Mouse (Mus musculus) megakaryocyte, embryonic 14.5 days (primary cell): Measurements from ENCODE around the gene Ubxn2a. TPM values are rescaled to one million over a fixed set of nuclear protein-coding genes. Genes with fewer than 3 reads are reported as not detected.

ENCODE experiments used
- H3K27me3 ChIP-seq: replicated peaks from 2 replicates; pipeline ENCODE3; 2012; ENCODE audit warnings: inconsistent platforms
- H3K36me3 ChIP-seq: replicated peaks from 2 replicates; pipeline ENCODE3; 2012; ENCODE audit warnings: low read length, inconsistent platforms, mixed read lengths
- H3K4me1 ChIP-seq: 2 replicates; pipeline ENCODE4 v1.6.1; 2012; ENCODE audit warnings: inconsistent platforms
- H3K4me3 ChIP-seq: replicated peaks from 2 replicates; pipeline ENCODE3; 2012; ENCODE audit warnings: moderate library complexity, mild to moderate bottlenecking, inconsistent platforms
- H3K9me3 ChIP-seq: 2 replicates; pipeline ENCODE4 v1.6.1; 2012; ENCODE audit warnings: inconsistent platforms
- FLI1 ChIP-seq: IDR thresholded peaks from 2 replicates; pipeline ENCODE4 v1.6.1; 2012; ENCODE audit warnings: low read length, inconsistent platforms, mixed read lengths
- GATA1 ChIP-seq: IDR thresholded peaks from 3 replicates; pipeline ENCODE4 v1.6.1; 2012; ENCODE audit warnings: mixed read lengths, low read length, inconsistent platforms, borderline replicate concordance
- polyA plus RNA-seq: library from polyadenylated mRNA; stranded (reverse); fragments of >175 nt; gene quantifications from 2 replicates; pipeline ENCODE4 v1.2.3, GENCODE M21; 2012; ENCODE audit warnings: low replicate concordance; ENCODE audit not compliant: insufficient read depth

Gene Ubxn2a
- polyA plus RNA-seq, 1 experiment, result 10.4 TPM

DNA sequence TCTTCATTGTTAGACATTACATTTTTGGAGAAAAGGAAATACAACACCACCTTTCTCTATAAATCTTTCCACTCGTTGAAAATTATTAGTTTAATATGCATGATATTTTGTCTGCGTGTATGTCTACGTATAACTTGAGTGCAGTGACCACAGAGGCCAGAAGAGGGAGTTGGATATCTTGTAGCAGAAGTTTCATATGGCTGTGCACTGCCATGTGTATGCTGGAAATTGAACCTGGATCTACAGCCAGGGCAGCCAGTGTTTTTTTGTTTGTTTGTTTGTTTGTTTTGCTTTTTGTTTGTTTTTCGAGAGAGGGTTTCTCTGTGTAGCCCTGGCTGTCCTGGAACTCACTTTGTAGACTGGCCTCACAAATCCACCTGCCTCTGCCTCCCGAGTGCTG lies 28.5 kb downstream of the Ubxn2a start:
- Histone ChIP-seq H3K36me3 (peaks cover 71% of the 10 kb centered on the region), H3K4me3 (no peak overlapping the region), H3K9me3 (no peaks in the 10 kb centered on the region), H3K27me3 (no peaks in the 10 kb centered on the region), H3K4me1 (peaks cover 52% of the 10 kb centered on the region)
- TF ChIP-seq FLI1 (no peak), GATA1 (no peak)

DNA sequence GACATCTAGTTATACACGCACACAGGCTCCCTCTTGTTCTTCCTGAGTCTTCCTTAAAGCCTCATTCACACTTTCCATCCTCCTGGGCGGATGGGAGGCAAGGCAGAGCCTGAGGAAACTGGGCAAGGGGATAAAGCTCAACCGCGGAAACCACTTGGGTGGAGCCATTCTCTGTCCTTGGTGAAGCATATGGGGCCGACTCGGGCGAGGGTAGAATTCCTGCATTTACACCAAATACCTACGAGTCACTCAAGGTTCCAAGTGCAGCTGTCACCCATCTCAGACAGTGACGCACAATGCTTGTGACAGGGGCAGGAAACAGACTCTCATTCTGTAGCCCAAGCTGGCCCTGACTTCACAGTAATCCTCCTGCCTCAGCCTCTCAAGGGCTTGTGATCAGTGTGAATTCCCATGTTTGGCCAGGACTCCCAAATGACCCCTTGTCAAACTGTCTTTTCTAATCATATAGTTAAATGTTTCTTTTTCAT lies 29.2 kb downstream of the Ubxn2a start:
- peak overlapping the region; percentile 79 for H3K4me3 ChIP-seq
- no peaks in the 10 kb centered on the region for H3K9me3 ChIP-seq
- H3K4me1 ChIP-seq, result peaks cover 59% of the 10 kb centered on the region
- TF ChIP-seq FLI1 (peak; percentile 39; the same call in 1 of the 2 replicates), GATA1 (peak; percentile 59; the same call in 1 of the 3 replicates)
- peaks cover 64% of the 10 kb centered on the region for H3K36me3 ChIP-seq
- H3K27me3 ChIP-seq, result no peaks in the 10 kb centered on the region

DNA sequence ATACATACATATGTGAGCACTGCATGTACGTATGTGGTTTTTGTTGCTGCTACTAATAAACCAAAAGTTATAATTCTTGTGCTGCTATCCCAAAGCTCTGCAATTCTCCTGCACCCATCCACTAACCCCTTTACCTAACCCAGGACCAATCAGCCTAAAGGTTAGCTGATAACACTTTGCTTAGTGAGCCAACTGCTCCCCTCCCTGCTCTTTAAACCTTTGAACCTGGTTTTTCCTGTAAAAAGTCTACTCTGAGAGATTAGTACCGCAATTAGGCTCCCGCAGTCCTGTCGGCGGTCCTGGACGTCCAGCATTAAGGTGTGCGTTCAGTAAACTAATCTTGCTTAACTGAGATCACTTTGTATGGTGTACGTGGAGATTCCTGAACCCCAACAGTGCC lies 31.9 kb downstream of the Ubxn2a start:
- peaks cover 85% of the 10 kb centered on the region for H3K4me1 ChIP-seq

DNA sequence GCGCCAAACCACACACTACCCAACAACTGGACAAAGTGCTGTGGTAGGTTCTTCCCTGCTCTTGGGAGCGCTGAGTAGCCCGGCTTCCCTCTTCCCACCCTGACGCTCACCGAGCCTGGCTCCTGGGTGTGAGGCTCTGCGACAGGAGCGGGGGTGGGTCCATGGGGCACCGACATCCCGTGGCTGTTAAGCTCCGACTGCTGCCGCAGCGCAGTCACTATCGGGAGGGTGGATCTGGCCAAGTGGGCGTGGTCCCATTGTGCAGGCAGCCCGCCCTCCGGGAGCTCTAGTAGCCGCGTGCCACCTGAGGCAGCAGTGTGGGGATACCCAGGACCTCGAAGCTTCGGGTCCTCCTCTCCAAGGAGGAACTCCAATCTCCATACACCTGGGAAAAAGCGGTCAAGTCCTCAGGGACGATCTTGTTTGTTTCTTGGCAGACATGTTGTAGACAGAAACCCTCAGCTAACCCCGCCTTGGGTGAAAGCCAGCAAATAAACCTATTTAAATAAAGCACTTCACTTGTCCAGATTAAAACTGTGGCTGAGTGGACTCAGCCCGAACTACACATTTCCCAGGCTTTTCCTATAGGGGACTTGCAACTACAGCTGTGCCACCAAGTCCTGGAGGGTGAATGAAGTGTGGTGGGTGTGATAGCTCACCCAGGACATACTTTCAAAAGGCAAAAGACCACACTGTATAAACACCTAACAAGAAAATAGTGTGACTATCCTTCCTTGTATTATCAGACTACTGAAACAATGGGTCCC lies 33.2 kb downstream of the Ubxn2a start, which contains the start of gene Mfsd2b:
Mfsd2b (minus strand) TSS at position 199 of the 767 bp plus-strand sequence.
- peak within 1 kb of the TSS; percentile 96 for H3K4me3 ChIP-seq
- peak; percentile 97 for TF ChIP-seq GATA1
- no peak for TF ChIP-seq FLI1
- no peaks in the 10 kb centered on the region for H3K9me3 ChIP-seq
- H3K27me3 ChIP-seq, result no peaks in the 10 kb centered on the region
- peaks cover 98% of the 10 kb centered on the region for H3K4me1 ChIP-seq
- H3K36me3 ChIP-seq, result peaks cover 58% of the 10 kb centered on the region

More for the DNA sequence above, 31.9 kb downstream of the Ubxn2a start:
- Histone ChIP-seq H3K4me3 (no peak overlapping the region), H3K36me3 (peaks cover 58% of the 10 kb centered on the region), H3K9me3 (no peaks in the 10 kb centered on the region), H3K27me3 (no peaks in the 10 kb centered on the region)
- TF ChIP-seq FLI1 (no peak), GATA1 (no peak)

DNA sequence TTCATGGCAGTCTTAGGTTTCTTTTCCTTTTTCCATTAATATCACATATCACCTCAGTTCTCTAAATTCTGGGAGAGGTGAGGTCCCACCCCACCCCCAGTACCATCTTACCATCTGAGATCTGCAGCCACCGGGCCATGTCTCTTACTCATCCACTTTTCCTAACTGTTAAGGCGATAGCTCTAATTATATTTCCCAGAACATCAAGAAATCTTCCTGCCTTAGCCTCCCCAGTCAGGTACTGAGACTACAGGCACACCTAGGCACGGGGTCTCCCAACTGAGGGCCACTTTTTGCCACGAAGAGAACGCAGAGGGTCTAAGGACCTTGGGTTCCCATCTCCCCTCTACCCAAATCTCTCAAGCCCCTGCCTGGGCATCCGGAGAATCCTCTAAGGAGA lies 34.0 kb downstream of the Ubxn2a start:
- no peak for TF ChIP-seq GATA1
- no peak for TF ChIP-seq FLI1
- H3K4me3 ChIP-seq, result peak overlapping the region; percentile 96
- peaks cover 61% of the 10 kb centered on the region for H3K36me3 ChIP-seq
- no peaks in the 10 kb centered on the region for H3K9me3 ChIP-seq
- H3K4me1 ChIP-seq, result peaks cover 98% of the 10 kb centered on the region
- no peaks in the 10 kb centered on the region for H3K27me3 ChIP-seq

DNA sequence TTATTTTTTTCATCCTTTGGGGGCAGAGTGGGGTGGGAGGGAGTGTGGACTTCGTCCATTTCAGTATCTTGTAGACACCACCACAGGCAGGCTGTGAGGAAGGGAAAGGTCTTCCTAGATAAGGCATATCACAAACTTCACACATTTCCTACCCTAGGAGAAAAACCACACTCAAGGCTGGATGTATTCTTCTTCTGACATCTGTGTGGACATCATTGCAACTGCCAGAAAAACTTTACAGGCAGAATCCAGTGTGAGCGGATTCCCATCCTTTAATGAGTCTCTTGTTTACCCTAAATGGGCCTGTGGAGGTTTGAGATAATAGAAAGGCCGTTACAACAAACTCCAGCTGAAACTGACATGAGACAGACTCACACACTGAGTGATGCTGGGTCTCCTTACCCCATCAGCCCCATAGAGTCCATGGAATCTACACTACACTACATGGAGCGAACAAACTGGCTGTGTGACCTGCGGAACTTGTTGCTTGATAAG lies 34.5 kb downstream of the Ubxn2a start:
- peaks cover 98% of the 10 kb centered on the region for H3K4me1 ChIP-seq
- H3K27me3 ChIP-seq, result no peaks in the 10 kb centered on the region

DNA sequence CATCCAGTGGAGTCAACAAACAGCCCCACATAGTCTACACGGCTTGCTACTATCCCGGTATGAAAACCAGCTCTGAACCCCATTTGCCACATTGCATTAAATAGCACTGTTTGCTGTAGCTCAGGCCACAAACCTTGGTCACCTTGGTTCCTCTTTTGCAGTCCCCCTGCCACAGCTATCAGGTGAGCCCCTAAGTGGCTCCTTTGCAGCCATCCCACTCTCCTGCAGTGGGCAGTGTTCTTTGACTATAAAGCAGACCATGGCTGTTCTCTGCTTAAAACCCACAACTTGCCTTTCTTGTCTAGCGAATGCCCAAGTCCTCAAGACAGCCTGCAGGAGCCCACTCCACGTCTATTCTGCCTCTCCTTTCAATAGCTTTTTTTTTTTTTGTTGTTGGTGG lies 35.2 kb downstream of the Ubxn2a start:
- H3K4me1 ChIP-seq, result peaks cover 99% of the 10 kb centered on the region
- H3K4me3 ChIP-seq, result peak overlapping the region; percentile 96
- no peaks in the 10 kb centered on the region for H3K27me3 ChIP-seq
- H3K36me3 ChIP-seq, result peaks cover 68% of the 10 kb centered on the region
- TF ChIP-seq FLI1 (no peak), GATA1 (no peak)
- H3K9me3 ChIP-seq, result no peaks in the 10 kb centered on the region

More for the DNA sequence above, 34.5 kb downstream of the Ubxn2a start:
- TF ChIP-seq FLI1, result no peak
- TF ChIP-seq GATA1, result peak; percentile 93; the same call in 2 of the 3 replicates
- Histone ChIP-seq H3K9me3 (no peaks in the 10 kb centered on the region), H3K36me3 (peaks cover 61% of the 10 kb centered on the region), H3K4me3 (peak overlapping the region; percentile 96)

DNA sequence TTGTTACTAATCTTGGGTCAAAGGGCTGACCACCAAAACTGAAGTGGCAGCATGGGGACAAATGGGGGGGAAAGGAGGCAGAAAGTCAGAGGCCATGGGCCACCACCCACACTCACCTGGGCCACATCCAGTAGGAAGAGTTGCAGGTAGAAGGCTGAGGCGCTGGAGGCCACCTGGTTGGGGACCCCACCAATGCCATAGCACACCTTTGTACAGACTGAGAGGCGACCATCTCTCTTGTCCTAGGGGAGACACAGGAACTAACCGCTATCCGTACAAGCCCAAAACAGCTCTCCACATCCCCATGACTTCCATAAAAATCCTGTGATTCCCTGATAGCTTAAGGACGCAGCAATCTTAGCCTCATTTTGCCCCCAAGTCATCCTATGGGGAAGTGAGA lies 36.2 kb downstream of the Ubxn2a start:
- Histone ChIP-seq H3K4me3 (peak overlapping the region; percentile 96), H3K4me1 (peaks cover 99% of the 10 kb centered on the region), H3K36me3 (peaks cover 72% of the 10 kb centered on the region)

DNA sequence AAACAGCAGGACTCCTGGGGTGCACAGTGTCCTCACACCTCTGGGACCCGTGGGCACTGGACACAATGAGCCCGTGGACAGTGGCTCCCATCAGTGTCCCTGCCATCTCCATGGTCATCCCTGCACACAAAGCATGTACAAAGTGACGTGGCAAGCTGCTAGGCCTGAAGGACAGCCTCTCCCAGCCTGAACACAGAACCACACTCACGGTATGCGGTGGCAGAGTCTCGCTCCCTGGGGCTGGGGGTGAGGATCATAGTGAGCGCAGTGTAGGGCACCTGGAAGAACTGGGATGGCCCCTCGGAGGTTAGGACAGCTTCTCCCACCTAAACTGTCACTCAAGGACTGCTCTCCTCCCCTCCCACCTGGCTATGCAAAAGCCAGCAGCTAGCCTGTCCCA lies 38.6 kb downstream of the Ubxn2a start:
- H3K9me3 ChIP-seq, result no peaks in the 10 kb centered on the region
- no peaks in the 10 kb centered on the region for H3K27me3 ChIP-seq
- H3K4me3 ChIP-seq, result peak overlapping the region; percentile 84
- peaks cover 88% of the 10 kb centered on the region for H3K36me3 ChIP-seq
- no peak for TF ChIP-seq FLI1
- no peak for TF ChIP-seq GATA1
- H3K4me1 ChIP-seq, result peaks cover 99% of the 10 kb centered on the region

More for the DNA sequence above, 36.2 kb downstream of the Ubxn2a start:
- TF ChIP-seq GATA1, result no peak
- no peak for TF ChIP-seq FLI1
- Histone ChIP-seq H3K27me3 (no peaks in the 10 kb centered on the region), H3K9me3 (no peaks in the 10 kb centered on the region)

DNA sequence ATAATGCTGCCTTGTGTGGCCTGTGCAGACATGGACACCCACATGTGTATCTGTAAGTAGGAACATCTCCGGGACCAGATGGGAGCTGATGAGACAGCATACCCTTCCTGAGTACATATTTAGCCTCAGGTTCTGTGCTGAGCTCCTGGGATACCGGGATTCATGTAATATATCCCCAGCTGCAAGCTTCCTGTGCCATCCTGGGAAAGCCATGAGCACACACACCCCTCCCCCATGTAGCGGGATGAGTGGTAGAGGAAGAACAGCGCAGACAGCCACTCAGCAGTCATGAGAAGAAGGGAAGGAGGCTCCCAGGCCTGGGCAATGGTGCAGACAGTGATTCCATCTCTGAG lies 43.2 kb downstream of the Ubxn2a start:
- Histone ChIP-seq H3K27me3 (no peaks in the 10 kb centered on the region), H3K36me3 (peaks cover 96% of the 10 kb centered on the region), H3K4me3 (no peak overlapping the region), H3K9me3 (no peaks in the 10 kb centered on the region), H3K4me1 (peaks cover 99% of the 10 kb centered on the region)
- TF ChIP-seq GATA1 (no peak), FLI1 (no peak)
